Mouse (Mus musculus) limb, embryonic 13.5 days (tissue): Measurements from ENCODE around the gene Tex22. TPM values are rescaled to one million over a fixed set of nuclear protein-coding genes. Genes with fewer than 3 reads are reported as not detected.

Source experiments
- ATAC-seq: fragments of 200-750 bp; cut with Nextera tagmentation; 2 replicates; pipeline ENCODE4 v1.8.0; 2017; ENCODE audit warnings: low read depth, moderate number of reproducible peaks, moderate TSS enrichment; ENCODE audit not compliant: low FRiP score
- H3K27ac ChIP-seq: fragments of 300-500 bp; sonication (generic); 2 replicates; pipeline ENCODE4 v1.5.1; 2015; ENCODE audit warnings: inconsistent platforms, mild to moderate bottlenecking, moderate library complexity
- H3K27me3 ChIP-seq: fragments of 300-500 bp; sonication (generic); 2 replicates; pipeline ENCODE4 v1.6.1; 2015; ENCODE audit warnings: mild to moderate bottlenecking, inconsistent platforms
- H3K36me3 ChIP-seq: fragments of 300-500 bp; sonication (generic); 2 replicates; pipeline ENCODE4 v1.6.1; 2015; ENCODE audit warnings: inconsistent platforms, mild to moderate bottlenecking, moderate library complexity
- H3K4me1 ChIP-seq: fragments of 300-500 bp; sonication (generic); 2 replicates; pipeline ENCODE4 v1.6.1; 2015; ENCODE audit warnings: inconsistent platforms
- H3K4me2 ChIP-seq: fragments of 300-500 bp; sonication (generic); replicated peaks from 2 replicates; pipeline ENCODE4 v1.6.1; 2015; ENCODE audit warnings: inconsistent platforms, mild to moderate bottlenecking, moderate library complexity
- H3K4me3 ChIP-seq: fragments of 300-500 bp; sonication (generic); 2 replicates; pipeline ENCODE4 v1.5.1; 2015; ENCODE audit warnings: moderate library complexity, mild to moderate bottlenecking, inconsistent platforms
- H3K9ac ChIP-seq: fragments of 300-500 bp; sonication (generic); 2 replicates; pipeline ENCODE4 v1.6.1; 2015; ENCODE audit warnings: mild to moderate bottlenecking, inconsistent platforms
- H3K9me3 ChIP-seq: fragments of 300-500 bp; sonication (generic); 2 replicates; pipeline ENCODE4 v1.6.1; 2016; ENCODE audit warnings: inconsistent platforms
- WGBS: fragments of 180-500 bp; shearing (Covaris S2); methylation state at CpG from one replicate; pipeline ENCODE4 v1.1.7; 2015; 5-methylcytosine and 5-hydroxymethylcytosine counted together
- microRNA-seq: library from miRNA; unstranded; fragments of <30 nt; microRNA quantifications from one replicate; pipeline ENCODE4, GENCODE M21; 2016
- polyA plus RNA-seq: library from polyadenylated mRNA; unstranded; fragments of >200 nt; fragmentation: Nextera tagmentation; extraction: Ambion mirVana; gene quantifications from 2 replicates; pipeline ENCODE4 v1.2.1, GENCODE M21; 2015

The Tex22 gene
- polyA plus RNA-seq, 1 experiment from 2014 or later = 0.14 TPM

DNA sequence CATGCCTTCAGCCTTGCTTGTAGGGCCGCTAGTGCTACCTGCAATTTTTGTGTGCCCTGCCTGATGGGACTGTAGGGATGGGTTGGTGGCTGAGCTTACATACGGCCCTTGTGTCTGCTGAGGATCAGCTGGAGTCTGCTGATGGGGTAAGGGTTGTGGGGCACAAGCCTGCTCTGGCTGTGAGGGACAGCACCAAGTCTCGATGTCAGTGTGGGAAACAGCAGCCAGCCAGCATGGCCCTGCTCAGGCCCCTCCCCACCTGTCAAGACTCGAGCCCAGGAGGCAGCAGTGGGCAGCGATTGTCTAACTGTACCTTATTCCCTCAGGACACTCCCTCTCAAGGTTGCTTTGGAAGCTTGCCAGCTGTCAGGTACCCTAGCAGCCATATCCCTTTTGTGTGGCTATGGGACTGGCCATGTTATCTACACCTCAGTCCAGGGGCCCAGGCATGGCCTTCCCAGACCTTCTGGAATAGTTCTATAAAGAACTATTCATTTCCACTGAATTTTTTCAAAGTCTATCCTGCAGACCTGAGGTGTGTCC, 59.6 kb downstream of the Tex22 start:
- no peak overlapping the region for H3K27ac ChIP-seq
- H3K4me1 ChIP-seq = peaks cover 6% of the 10 kb centered on the region
- H3K4me2 ChIP-seq = no peak overlapping the region
- peaks cover 99% of the 10 kb centered on the region for H3K36me3 ChIP-seq
- no peak overlapping the region for H3K9ac ChIP-seq
- no peak for ATAC-seq
- 79% methylated on average over 5 of the region's 5 CpGs for WGBS
- no peaks in the 10 kb centered on the region for H3K9me3 ChIP-seq
- no peak overlapping the region for H3K4me3 ChIP-seq
- no peaks in the 10 kb centered on the region for H3K27me3 ChIP-seq

GRCm38 (mm10) chr12:113134502-113134901, 60.2 kb downstream of the Tex22 start:
- WGBS = 93% methylated on average over 4 of the region's 4 CpGs
- Histone ChIP-seq H3K9ac (no peak overlapping the region), H3K4me3 (no peak overlapping the region), H3K27ac (no peak overlapping the region), H3K4me2 (no peak overlapping the region), H3K4me1 (peaks cover 12% of the 10 kb centered on the region), H3K27me3 (no peaks in the 10 kb centered on the region), H3K36me3 (peaks cover 93% of the 10 kb centered on the region), H3K9me3 (no peaks in the 10 kb centered on the region)
- ATAC-seq = no peak

GRCm38 (mm10) chr12:113135401-113135800, 61.1 kb downstream of the Tex22 start:
- no peak for ATAC-seq
- peaks cover 84% of the 10 kb centered on the region for H3K36me3 ChIP-seq
- H3K4me3 ChIP-seq = no peak overlapping the region
- no peak overlapping the region for H3K4me2 ChIP-seq
- H3K9me3 ChIP-seq = no peaks in the 10 kb centered on the region
- no peak overlapping the region for H3K27ac ChIP-seq
- no peak overlapping the region for H3K9ac ChIP-seq
- WGBS = 87% methylated on average over 7 of the region's 7 CpGs
- H3K4me1 ChIP-seq = peaks cover 17% of the 10 kb centered on the region
- H3K27me3 ChIP-seq = peaks cover 5% of the 10 kb centered on the region

DNA sequence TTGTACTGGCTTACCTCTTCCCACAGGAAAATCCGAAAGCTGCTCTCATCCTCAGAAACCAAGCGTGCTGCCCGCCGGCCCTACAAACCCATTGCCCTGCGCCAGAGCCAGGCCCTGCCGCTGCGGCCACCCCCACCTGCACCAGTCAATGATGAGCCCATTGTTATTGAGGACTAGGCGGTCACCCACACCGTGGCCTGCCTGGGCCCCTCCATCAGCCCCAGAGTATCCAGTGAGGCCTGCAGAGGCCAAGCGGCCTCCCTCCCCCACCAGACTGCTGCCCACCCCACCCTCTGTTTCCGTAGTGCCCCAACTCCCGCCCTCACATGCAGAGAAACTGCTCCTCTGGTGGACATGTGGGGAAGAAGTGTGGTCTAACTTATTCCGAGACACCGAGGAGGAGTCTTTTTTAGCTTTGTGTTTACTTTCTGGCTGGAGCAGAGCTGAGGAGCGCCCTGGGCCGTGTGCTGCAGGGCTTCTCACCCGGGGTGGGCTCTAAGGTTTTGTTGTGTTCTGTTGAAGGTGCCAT, 62.3 kb downstream of the Tex22 start:
- no peak overlapping the region for H3K4me2 ChIP-seq
- no peak overlapping the region for H3K4me3 ChIP-seq
- H3K9me3 ChIP-seq = no peaks in the 10 kb centered on the region
- 83% methylated on average over 17 of the region's 17 CpGs for WGBS
- H3K4me1 ChIP-seq = peaks cover 21% of the 10 kb centered on the region
- peaks cover 73% of the 10 kb centered on the region for H3K36me3 ChIP-seq
- peaks cover 16% of the 10 kb centered on the region for H3K27me3 ChIP-seq
- no peak for ATAC-seq
- no peak overlapping the region for H3K9ac ChIP-seq
- no peak overlapping the region for H3K27ac ChIP-seq

DNA sequence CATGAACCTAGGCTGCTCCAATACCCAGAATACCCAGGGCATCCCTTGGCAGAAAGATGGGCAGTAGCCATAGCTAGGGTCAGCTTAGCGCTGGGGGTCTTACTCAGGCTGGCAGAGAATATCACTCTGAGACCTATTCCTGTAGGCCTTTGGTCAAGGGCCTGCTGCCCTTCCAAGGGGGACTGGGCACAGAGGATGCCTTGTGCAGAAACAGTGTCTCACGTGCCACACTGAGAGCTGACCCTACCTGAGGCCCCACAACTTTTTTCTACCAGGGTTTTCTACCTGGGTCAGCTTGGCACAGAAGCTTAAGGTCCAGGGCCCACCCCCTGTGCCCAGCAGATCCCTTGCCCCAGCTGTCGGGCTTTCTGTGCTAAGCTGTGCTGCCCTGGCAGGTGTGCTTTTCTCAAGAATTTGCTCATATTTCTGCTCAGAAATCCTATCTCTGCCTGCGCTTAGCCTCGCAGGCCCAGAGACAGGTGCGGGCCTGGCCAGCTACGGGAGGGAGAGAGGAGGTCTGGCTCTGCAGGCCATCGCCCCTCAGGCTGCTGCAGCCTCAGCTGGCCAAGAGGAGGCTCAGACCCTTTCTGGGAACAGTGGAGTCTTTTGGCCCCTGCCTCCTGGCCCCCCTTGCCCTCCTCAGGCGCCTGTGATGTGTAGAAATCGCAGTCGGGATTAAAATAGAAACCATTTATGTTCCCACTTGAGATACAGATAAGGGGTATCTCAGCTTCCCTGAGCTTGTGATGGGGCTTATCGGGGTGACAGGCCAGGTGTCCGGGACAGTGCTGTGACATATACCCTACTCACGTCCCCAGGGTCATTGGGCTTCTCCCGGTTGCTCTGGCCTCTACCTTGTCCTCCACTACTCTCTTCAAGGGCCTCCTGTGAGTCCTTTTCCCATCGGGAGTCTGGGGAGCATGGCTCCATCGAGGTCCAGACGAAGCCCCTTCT, 63.2 kb downstream of the Tex22 start:
- peaks cover 63% of the 10 kb centered on the region for H3K36me3 ChIP-seq
- no peak overlapping the region for H3K9ac ChIP-seq
- ATAC-seq = no peak
- H3K27me3 ChIP-seq = peaks cover 26% of the 10 kb centered on the region
- H3K4me3 ChIP-seq = no peak overlapping the region
- no peak overlapping the region for H3K27ac ChIP-seq
- peaks cover 26% of the 10 kb centered on the region for H3K4me1 ChIP-seq
- H3K4me2 ChIP-seq = no peak overlapping the region
- H3K9me3 ChIP-seq = no peaks in the 10 kb centered on the region
- WGBS = 82% methylated on average over 18 of the region's 18 CpGs

DNA sequence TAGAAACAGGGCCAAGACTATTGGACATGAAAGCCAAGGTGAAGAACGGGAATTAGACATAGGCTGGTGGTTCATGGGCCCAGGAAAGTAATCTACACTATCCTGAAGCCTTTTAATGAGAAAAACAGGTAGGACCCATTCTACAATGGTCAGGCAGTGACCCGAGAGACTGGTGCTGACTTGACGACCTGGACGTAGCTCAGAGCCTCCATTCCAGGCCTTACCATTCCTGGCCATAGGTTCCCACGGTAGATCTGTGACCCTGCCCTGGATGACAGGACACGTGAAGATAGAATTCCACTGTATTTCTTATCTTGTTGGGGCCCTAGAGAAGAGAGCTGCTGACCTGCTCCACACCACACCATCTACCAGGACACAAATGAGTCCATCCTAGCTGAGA, 64.0 kb downstream of the Tex22 start:
- 68% methylated on average over 6 of the region's 6 CpGs for WGBS
- no peak for ATAC-seq
- H3K4me2 ChIP-seq = no peak overlapping the region
- H3K4me3 ChIP-seq = no peak overlapping the region
- peaks cover 34% of the 10 kb centered on the region for H3K4me1 ChIP-seq
- no peak overlapping the region for H3K9ac ChIP-seq
- peaks cover 34% of the 10 kb centered on the region for H3K27me3 ChIP-seq
- H3K9me3 ChIP-seq = no peaks in the 10 kb centered on the region
- peaks cover 55% of the 10 kb centered on the region for H3K36me3 ChIP-seq
- H3K27ac ChIP-seq = no peak overlapping the region

Small RNAs within 50 kb of the gene (microRNA-seq; reads per million reads assigned to microRNA genes)
- gene Gm44471 = not detected

Other genes starting within 250 kb of the Tex22 start
- 132 and 134 TPM in 2 replicates for gene Cdca4, start 245.1 kb upstream of the Tex22 start, polyA plus RNA-seq
- 0.11 and 0.13 TPM in 2 replicates for gene Gpr132, start 206.3 kb upstream of the Tex22 start, polyA plus RNA-seq
- gene Jag2, start 144.7 kb upstream of the Tex22 start, polyA plus RNA-seq = 5.9 and 7.8 TPM in 2 replicates
- 83.8 and 88.9 TPM in 2 replicates for gene Nudt14, start 132.4 kb upstream of the Tex22 start, polyA plus RNA-seq
- gene Btbd6, start 98.0 kb upstream of the Tex22 start, polyA plus RNA-seq = 26.7 and 27.5 TPM in 2 replicates
- gene Brf1, start 73.8 kb upstream of the Tex22 start, polyA plus RNA-seq = 71.4 and 74.0 TPM in 2 replicates
- 14.2 and 16.7 TPM in 2 replicates for gene Pacs2, start 60.0 kb upstream of the Tex22 start, polyA plus RNA-seq
- 17.8 and 18.7 TPM in 2 replicates for gene Mta1, start 23.8 kb downstream of the Tex22 start, polyA plus RNA-seq
- 70.0 and 70.4 TPM in 2 replicates for gene Crip2, start 65.7 kb downstream of the Tex22 start, polyA plus RNA-seq
- gene Crip1, start 71.8 kb downstream of the Tex22 start, polyA plus RNA-seq = 147 and 154 TPM in 2 replicates
- 35.5 and 36.6 TPM in 2 replicates for gene Tedc1, start 81.9 kb downstream of the Tex22 start, polyA plus RNA-seq
- gene Tmem121, start 111.4 kb downstream of the Tex22 start, polyA plus RNA-seq = 21.2 and 23.4 TPM in 2 replicates